Mouse (Mus musculus) cortical plate, adult 2 months (tissue): ENCODE results near the gene Rpl35a. TPM values are rescaled to one million over a fixed set of nuclear protein-coding genes. Genes with fewer than 3 reads are reported as not detected.

Experiments
- H3K27ac ChIP-seq: fragments of 200-500 bp; 2 replicates; pipeline ENCODE4 v1.5.1; 2012; ENCODE audit warnings: low read length, control low read depth, inconsistent platforms; ENCODE audit not compliant: insufficient read depth
- H3K4me1 ChIP-seq: fragments of 200-500 bp; 2 replicates; pipeline ENCODE4 v1.6.1; 2011; ENCODE audit warnings: low read length; ENCODE audit not compliant: control insufficient read depth, insufficient read depth
- H3K4me3 ChIP-seq: fragments of 200-500 bp; 2 replicates; pipeline ENCODE4 v1.5.1; 2011; ENCODE audit warnings: mild to moderate bottlenecking, low read length, control low read depth; ENCODE audit not compliant: insufficient read depth
- CTCF ChIP-seq: fragments of 200-500 bp; IDR thresholded peaks from 2 replicates; pipeline ENCODE4 v1.5.1; 2011; ENCODE audit warnings: mild to moderate bottlenecking, control low read depth, low read length; ENCODE audit not compliant: insufficient read depth; ENCODE audit errors: extremely low read depth
- POLR2A ChIP-seq: fragments of 200-500 bp; IDR thresholded peaks from 2 replicates; pipeline ENCODE4 v1.6.1; 2011; ENCODE audit warnings: mild to moderate bottlenecking, low read length, control low read depth; ENCODE audit not compliant: insufficient read depth; ENCODE audit errors: extremely low read depth
- polyA plus RNA-seq: library from polyadenylated mRNA; depleted of rRNA; stranded (reverse); fragments of >200 nt; gene quantifications from 2 replicates; pipeline ENCODE4 v1.2.3, GENCODE M21; 2012

Gene Rpl35a
- polyA plus RNA-seq, 1 experiment: 772 TPM

DNA sequence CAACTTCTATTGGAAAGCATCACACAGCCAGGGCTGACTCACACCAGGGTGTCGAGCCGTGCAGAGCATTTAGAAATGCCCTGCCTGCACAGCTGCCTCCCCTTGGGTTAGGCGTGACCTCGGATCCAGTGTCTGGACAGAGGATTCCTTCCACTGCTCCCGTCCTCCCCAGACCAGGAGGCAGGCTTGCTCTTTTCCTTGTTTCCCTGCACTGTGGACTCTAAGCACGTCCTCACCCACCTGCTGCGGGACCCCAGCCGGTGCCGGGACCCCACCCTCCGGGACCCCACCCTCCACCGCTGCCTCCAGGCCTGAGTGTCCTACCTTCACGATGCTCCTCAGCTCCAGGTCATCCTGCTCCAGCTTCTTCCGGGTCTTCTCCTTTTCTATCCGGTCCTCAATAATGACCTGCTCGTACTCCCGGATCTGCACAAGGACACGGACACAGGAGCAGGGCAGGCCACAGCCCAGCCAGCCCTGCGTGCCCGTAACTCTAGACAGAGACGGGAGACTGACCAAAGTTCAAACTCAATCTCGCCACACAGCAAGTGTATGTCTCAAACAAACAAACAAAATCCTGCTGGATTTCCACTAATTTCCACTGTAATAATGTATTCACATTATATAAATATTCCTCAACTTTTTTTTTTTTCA, 37.0 kb upstream of the Rpl35a start:
- Histone ChIP-seq H3K4me3 (no peak overlapping the region), H3K4me1 (peaks cover 3% of the 10 kb centered on the region; the same call in 1 of the 2 replicates), H3K27ac (no peak overlapping the region)
- TF ChIP-seq POLR2A (no peak), CTCF (no peak)

GRCm38 (mm10) chr16:33021381-33021780, 34.9 kb upstream of the Rpl35a start:
- TF ChIP-seq POLR2A (no peak), CTCF (no peak)
- Histone ChIP-seq H3K27ac (no peak overlapping the region), H3K4me3 (no peak overlapping the region), H3K4me1 (peaks cover 3% of the 10 kb centered on the region; the same call in 1 of the 2 replicates)

DNA sequence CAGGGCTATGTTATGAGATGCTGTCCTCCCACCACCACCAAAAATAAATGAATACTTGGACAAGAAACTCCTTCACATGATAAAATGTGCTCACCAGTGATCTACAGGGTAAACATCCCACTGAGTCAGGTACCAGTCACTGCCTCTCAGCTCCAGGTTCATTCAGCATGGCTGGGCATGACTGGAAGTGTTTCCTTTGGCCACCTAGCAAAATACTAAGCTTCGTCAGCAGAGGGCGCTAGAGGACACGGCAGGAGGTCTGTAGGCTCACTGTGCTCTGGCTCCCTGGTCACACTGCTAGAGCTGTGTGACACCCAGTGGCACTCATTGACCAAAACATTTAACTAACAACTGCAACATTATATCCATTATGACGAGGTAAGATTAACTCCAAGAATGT, 32.5 kb upstream of the Rpl35a start:
- TF ChIP-seq POLR2A (no peak), CTCF (peak; percentile 95)
- Histone ChIP-seq H3K4me1 (no peaks in the 10 kb centered on the region), H3K27ac (no peak overlapping the region), H3K4me3 (no peak overlapping the region)

DNA sequence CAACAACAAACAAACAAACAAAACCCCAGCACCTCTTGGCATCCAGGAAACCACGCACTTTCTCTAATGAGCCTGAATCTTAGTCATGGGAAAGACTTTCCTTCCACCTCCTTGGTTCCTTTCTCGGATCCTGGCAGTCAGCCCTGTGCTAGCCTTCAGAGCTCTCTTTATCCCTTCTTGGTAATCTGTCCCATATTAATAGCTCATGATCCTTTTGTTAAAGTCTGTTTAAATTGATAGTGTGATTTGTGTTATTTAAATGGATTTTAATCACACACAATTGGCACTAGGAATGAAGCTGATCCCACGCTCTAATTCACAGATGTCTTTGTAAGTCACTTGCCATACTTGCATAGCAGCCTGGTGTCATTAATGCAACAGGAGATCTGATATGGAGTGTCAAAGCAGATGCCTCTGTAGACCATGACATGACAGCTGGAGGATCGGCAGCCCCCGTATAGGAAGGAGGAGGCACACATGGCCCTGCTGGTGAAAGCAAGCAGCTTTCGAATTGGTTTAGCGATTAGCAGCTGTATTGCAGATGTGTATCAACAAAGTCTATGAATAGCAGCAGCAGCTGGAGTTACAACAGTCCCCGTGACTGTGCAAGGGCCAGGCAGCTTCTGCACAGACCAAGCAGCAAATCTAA, 31.7 kb upstream of the Rpl35a start:
- no peak for TF ChIP-seq CTCF
- no peak for TF ChIP-seq POLR2A
- Histone ChIP-seq H3K27ac (no peak overlapping the region), H3K4me3 (no peak overlapping the region), H3K4me1 (no peaks in the 10 kb centered on the region)

DNA sequence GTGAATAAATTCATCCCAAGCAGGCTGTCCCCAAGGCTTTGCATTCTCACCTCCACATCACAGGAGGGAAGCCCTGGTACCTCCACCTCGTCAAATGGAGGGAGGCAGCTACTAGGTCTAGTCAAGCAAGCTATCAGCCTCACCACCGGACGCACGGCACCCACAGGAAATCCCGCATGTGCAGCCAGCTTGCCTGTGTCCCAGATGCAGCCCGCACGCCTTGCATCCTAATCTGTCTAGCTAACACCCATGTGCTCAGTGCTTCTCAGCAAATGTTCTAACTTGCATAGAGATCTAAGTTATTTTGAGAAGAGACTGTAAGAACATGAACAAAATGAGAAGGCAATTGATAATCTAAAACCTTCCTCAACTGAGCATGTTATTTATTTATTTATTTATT, 29.9 kb upstream of the Rpl35a start:
- Histone ChIP-seq H3K27ac (no peak overlapping the region), H3K4me1 (no peaks in the 10 kb centered on the region), H3K4me3 (no peak overlapping the region)
- TF ChIP-seq CTCF (no peak), POLR2A (no peak)

DNA sequence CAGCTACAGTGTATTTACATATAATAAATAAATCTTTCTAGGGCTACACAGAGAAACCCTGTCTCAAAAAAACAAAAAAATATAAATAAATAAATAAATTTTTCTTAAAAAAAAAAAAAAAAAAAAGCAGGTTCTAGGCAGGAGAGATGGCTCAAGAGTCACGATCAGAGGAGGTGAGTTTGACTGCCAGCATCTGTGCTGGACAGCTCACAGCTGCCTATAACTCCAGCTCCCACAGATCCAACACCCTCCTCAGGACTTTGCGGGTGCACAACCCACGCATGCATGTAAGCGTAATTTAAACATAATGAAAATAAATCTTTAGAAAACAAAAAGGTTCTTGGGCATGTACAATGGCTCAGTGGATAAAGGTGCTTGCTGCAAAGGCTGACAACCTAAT, 20.2 kb upstream of the Rpl35a start:
- H3K27ac ChIP-seq: no peak overlapping the region
- no peak overlapping the region for H3K4me3 ChIP-seq
- TF ChIP-seq CTCF (no peak), POLR2A (no peak)
- H3K4me1 ChIP-seq: no peaks in the 10 kb centered on the region

- no peak for TF ChIP-seq CTCF
- no peak for TF ChIP-seq POLR2A
- no peak overlapping the region for H3K4me3 ChIP-seq
- H3K27ac ChIP-seq: no peak overlapping the region
- no peaks in the 10 kb centered on the region for H3K4me1 ChIP-seq
These were observed 13.6 kb upstream of the Rpl35a start for GRCm38 (mm10) chr16:33042682-33043081.

DNA sequence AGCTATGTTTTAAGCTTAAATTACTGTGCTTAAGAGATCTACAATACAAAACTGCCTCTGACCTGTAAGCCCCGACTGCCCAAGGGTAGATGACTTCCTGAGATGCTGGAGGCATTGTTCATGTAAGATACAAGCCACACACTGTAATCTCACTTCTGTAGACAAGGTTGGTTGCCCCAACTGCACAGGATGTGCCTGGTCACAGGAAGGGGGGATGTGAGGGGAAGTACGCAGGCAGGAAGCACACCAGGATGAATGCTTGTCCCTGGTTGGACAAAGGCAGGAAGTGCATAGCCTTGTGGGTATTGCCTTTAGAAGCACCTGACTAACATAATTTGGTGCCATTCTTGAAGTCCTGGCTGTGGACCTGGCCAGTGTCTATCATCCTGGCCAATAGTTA, 13.0 kb upstream of the Rpl35a start:
- no peak for TF ChIP-seq POLR2A
- TF ChIP-seq CTCF: no peak
- no peak overlapping the region for H3K4me3 ChIP-seq
- H3K27ac ChIP-seq: no peak overlapping the region
- no peaks in the 10 kb centered on the region for H3K4me1 ChIP-seq

DNA sequence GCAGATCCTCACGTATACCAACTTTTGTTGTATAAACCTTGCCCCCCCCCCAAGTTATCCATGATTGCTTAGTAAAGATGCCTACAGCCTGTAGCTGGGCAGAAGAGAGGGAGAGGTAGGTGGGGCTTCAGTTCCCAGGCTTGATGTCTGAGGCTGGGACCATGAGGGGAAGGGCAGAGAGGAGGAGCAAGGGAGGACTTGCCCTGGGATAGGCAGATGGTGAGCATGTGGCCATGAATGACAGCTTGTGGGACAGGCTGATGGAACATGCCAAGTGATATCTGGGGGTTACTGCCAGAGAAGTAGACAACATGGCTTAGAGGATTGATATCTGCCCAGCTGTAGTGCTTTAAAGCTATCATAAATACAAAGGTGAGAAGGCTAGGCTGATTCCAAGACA, 8.2 kb upstream of the Rpl35a start:
- Histone ChIP-seq H3K4me3 (no peak overlapping the region), H3K4me1 (no peaks in the 10 kb centered on the region), H3K27ac (no peak overlapping the region)
- TF ChIP-seq CTCF (no peak), POLR2A (no peak)

- no peak for TF ChIP-seq POLR2A
- no peak for TF ChIP-seq CTCF
- Histone ChIP-seq H3K4me3 (no peak overlapping the region), H3K27ac (no peak overlapping the region), H3K4me1 (no peaks in the 10 kb centered on the region)
These were observed 7.6 kb upstream of the Rpl35a start for GRCm38 (mm10) chr16:33048686-33049085.

DNA sequence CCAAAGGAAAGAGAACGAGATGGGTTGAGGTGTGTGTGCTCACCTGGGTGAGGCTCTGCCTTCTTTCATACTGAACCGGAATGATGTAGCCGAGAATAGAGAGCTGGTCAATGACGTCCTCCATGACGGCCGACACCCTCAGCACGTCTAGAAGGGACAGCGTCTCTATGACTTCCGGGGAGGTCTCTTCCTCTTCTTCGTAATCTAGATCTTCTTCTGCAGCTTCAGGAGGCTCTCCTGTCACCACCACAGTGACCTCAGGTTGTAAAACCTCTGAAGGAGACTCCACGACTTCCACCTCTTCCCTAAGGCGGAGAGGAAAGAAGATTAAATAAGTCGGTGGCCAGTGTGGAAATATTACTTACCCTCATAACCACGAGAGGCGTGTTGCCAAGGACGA, 6.4 kb upstream of the Rpl35a start:
- TF ChIP-seq POLR2A (no peak), CTCF (no peak)
- no peaks in the 10 kb centered on the region for H3K4me1 ChIP-seq
- no peak overlapping the region for H3K4me3 ChIP-seq
- no peak overlapping the region for H3K27ac ChIP-seq
